Mouse (Mus musculus): ENCODE data around the gene Zdhhc19. TPM values are rescaled to one million over a fixed set of nuclear protein-coding genes. Genes with fewer than 3 reads are reported as not detected.
A peak's percentile ranks its signal among the peaks of the same experiment; 100 is the strongest.

Gene Zdhhc19
- total and polyA plus RNA-seq, 2 experiments, result not detected

DNA sequence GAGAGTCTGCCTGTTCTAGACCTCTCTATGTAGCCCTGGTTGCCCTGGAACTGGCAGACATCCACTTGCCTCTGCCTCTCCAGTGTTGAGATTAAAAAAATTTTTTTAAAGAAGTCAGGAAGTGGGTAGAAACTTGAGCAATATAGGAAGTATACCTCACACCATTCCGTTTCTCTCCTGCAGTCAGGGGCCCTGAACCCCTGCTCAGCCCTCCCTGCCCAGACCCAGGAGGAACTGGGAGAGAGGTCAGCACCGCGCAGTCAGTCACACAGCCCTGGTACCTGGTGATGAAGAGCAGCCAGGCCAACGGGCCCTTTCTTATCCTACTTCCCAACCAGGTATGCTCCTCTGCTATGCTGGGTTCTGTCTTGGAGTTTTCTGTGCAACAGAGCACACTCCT, 54.0 kb downstream of the Zdhhc19 start:
- Histone ChIP-seq H3K36me3 (ENCODE audit: control insufficient read depth, insufficient read depth, low read length) (no peaks in the 10 kb centered on the region), H3K27ac (replicated peaks; ENCODE audit: insufficient read depth, low read depth, low read length) (no peak overlapping the region), H3K9ac (ENCODE audit: low read depth, low read length) (no peak overlapping the region), H3K4me1 (ENCODE audit: control insufficient read depth, insufficient read depth, low read length) (peaks cover 11% of the 10 kb centered on the region), H3K79me2 (ENCODE audit: control insufficient read depth, insufficient read depth, low read length) (no peaks in the 10 kb centered on the region), H3K27me3 (ENCODE audit: control insufficient read depth, insufficient read depth, low read length) (no peaks in the 10 kb centered on the region), H3K4me3 (ENCODE audit: insufficient read depth, low read depth, low read length) (no peak overlapping the region)
- TF ChIP-seq POLR2A (IDR thresholded peaks at IDR 0.05; ENCODE audit: extremely low read depth, insufficient read depth, low read length) (no peak), CTCF (IDR thresholded peaks at IDR 0.05; ENCODE audit: low read depth, low read length) (no peak)
- no peak for DNase-seq (ENCODE audit: extremely low read depth, low read depth, low spot score)
- 88% methylated on average over 4 of the region's 4 CpGs for WGBS

GRCm38 (mm10) chr16:32550487-32550886, 54.4 kb downstream of the Zdhhc19 start:
- H3K27me3 ChIP-seq (ENCODE audit: control insufficient read depth, insufficient read depth, low read length), result no peaks in the 10 kb centered on the region
- peaks cover 13% of the 10 kb centered on the region for H3K4me1 ChIP-seq (ENCODE audit: control insufficient read depth, insufficient read depth, low read length)
- no peak overlapping the region for H3K9ac ChIP-seq (ENCODE audit: low read depth, low read length)
- 85% methylated on average over 5 of the region's 5 CpGs for WGBS
- no peak overlapping the region for H3K4me3 ChIP-seq (ENCODE audit: insufficient read depth, low read depth, low read length)
- TF ChIP-seq CTCF (IDR thresholded peaks at IDR 0.05; ENCODE audit: low read depth, low read length), result no peak
- TF ChIP-seq POLR2A (IDR thresholded peaks at IDR 0.05; ENCODE audit: extremely low read depth, insufficient read depth, low read length), result no peak
- H3K79me2 ChIP-seq (ENCODE audit: control insufficient read depth, insufficient read depth, low read length), result no peaks in the 10 kb centered on the region
- H3K36me3 ChIP-seq (ENCODE audit: control insufficient read depth, insufficient read depth, low read length), result no peaks in the 10 kb centered on the region
- H3K27ac ChIP-seq (replicated peaks; ENCODE audit: insufficient read depth, low read depth, low read length), result no peak overlapping the region
- DNase-seq (ENCODE audit: extremely low read depth, low read depth, low spot score), result no peak

DNA sequence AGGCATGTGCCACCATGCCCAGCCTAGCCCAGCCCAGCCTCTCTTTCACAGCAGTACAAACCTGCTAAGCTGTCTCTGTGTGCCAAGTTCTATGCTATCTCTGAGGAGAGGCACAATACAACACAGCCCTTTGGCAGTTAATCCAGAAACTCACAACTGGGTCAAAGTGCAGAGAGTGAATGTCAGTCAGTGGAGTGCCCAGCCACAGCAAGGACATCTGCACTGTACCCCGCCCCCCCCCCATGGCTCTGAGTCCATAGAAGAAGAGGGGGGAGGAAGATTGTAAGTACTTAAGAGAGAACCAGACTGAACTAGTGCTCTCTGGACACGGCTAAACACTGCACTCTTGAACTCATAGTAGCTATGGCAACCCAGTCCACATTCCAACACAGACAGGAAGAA, 55.3 kb downstream of the Zdhhc19 start:
- DNase-seq (ENCODE audit: extremely low read depth, low read depth, low spot score), result peak; percentile 86
- H3K27ac ChIP-seq (replicated peaks; ENCODE audit: insufficient read depth, low read depth, low read length), result no peak overlapping the region

GRCm38 (mm10) chr16:32555588-32555987, 59.5 kb downstream of the Zdhhc19 start:
- Histone ChIP-seq H3K27me3 (ENCODE audit: control insufficient read depth, insufficient read depth, low read length) (no peaks in the 10 kb centered on the region), H3K4me1 (ENCODE audit: control insufficient read depth, insufficient read depth, low read length) (peaks cover 17% of the 10 kb centered on the region), H3K79me2 (ENCODE audit: control insufficient read depth, insufficient read depth, low read length) (no peaks in the 10 kb centered on the region), H3K9ac (ENCODE audit: low read depth, low read length) (no peak overlapping the region), H3K4me3 (ENCODE audit: insufficient read depth, low read depth, low read length) (no peak overlapping the region), H3K36me3 (ENCODE audit: control insufficient read depth, insufficient read depth, low read length) (no peaks in the 10 kb centered on the region), H3K27ac (replicated peaks; ENCODE audit: insufficient read depth, low read depth, low read length) (no peak overlapping the region)
- 14% methylated on average over 3 of the region's 3 CpGs for WGBS
- TF ChIP-seq CTCF (IDR thresholded peaks at IDR 0.05; ENCODE audit: low read depth, low read length), result no peak
- TF ChIP-seq POLR2A (IDR thresholded peaks at IDR 0.05; ENCODE audit: extremely low read depth, insufficient read depth, low read length), result no peak
- peak; percentile 87 for DNase-seq (ENCODE audit: extremely low read depth, low read depth, low spot score)

More for the DNA sequence above, 55.3 kb downstream of the Zdhhc19 start:
- Histone ChIP-seq H3K4me3 (ENCODE audit: insufficient read depth, low read depth, low read length) (no peak overlapping the region), H3K4me1 (ENCODE audit: control insufficient read depth, insufficient read depth, low read length) (peaks cover 17% of the 10 kb centered on the region), H3K9ac (ENCODE audit: low read depth, low read length) (no peak overlapping the region), H3K79me2 (ENCODE audit: control insufficient read depth, insufficient read depth, low read length) (no peaks in the 10 kb centered on the region), H3K27me3 (ENCODE audit: control insufficient read depth, insufficient read depth, low read length) (no peaks in the 10 kb centered on the region), H3K36me3 (ENCODE audit: control insufficient read depth, insufficient read depth, low read length) (no peaks in the 10 kb centered on the region)
- TF ChIP-seq CTCF (IDR thresholded peaks at IDR 0.05; ENCODE audit: low read depth, low read length), result no peak
- TF ChIP-seq POLR2A (IDR thresholded peaks at IDR 0.05; ENCODE audit: extremely low read depth, insufficient read depth, low read length), result no peak
- 20% methylated on average over 2 of the region's 2 CpGs for WGBS

DNA sequence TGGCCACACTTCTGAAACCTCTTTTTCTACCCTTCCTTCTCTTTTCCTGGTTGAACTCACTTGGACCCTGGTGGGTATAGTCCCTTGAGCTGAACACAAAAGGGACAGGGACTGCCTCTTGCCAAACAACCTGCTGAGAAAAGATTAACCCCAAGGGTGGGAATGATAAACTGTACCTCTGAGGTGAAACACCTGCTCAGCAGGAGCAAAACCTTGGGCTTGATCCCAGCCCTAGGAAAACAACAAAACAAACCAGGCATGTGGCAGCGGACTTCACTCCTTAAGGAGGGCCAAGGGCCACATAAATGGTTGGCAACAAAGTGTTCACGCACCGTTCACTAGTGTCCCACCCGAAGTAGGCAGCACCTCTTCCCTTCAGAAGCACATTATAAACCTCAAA, 63.4 kb downstream of the Zdhhc19 start:
- H3K27me3 ChIP-seq (ENCODE audit: control insufficient read depth, insufficient read depth, low read length), result no peaks in the 10 kb centered on the region
- H3K4me1 ChIP-seq (ENCODE audit: control insufficient read depth, insufficient read depth, low read length), result peaks cover 11% of the 10 kb centered on the region
- no peak for DNase-seq (ENCODE audit: extremely low read depth, low read depth, low spot score)
- H3K4me3 ChIP-seq (ENCODE audit: insufficient read depth, low read depth, low read length), result no peak overlapping the region
- TF ChIP-seq CTCF (IDR thresholded peaks at IDR 0.05; ENCODE audit: low read depth, low read length) (no peak), POLR2A (IDR thresholded peaks at IDR 0.05; ENCODE audit: extremely low read depth, insufficient read depth, low read length) (no peak)
- H3K27ac ChIP-seq (replicated peaks; ENCODE audit: insufficient read depth, low read depth, low read length), result no peak overlapping the region
- 87% methylated on average over 4 of the region's 4 CpGs for WGBS
- H3K36me3 ChIP-seq (ENCODE audit: control insufficient read depth, insufficient read depth, low read length), result no peaks in the 10 kb centered on the region
- no peaks in the 10 kb centered on the region for H3K79me2 ChIP-seq (ENCODE audit: control insufficient read depth, insufficient read depth, low read length)
- no peak overlapping the region for H3K9ac ChIP-seq (ENCODE audit: low read depth, low read length)

GRCm38 (mm10) chr16:32563056-32563793, 67.2 kb downstream of the Zdhhc19 start:
- no peak overlapping the region for H3K9ac ChIP-seq (ENCODE audit: low read depth, low read length)
- 86% methylated on average over 5 of the region's 5 CpGs for WGBS
- H3K79me2 ChIP-seq (ENCODE audit: control insufficient read depth, insufficient read depth, low read length), result no peaks in the 10 kb centered on the region
- TF ChIP-seq POLR2A (IDR thresholded peaks at IDR 0.05; ENCODE audit: extremely low read depth, insufficient read depth, low read length), result no peak
- TF ChIP-seq CTCF (IDR thresholded peaks at IDR 0.05; ENCODE audit: low read depth, low read length), result no peak
- no peak overlapping the region for H3K27ac ChIP-seq (replicated peaks; ENCODE audit: insufficient read depth, low read depth, low read length)
- no peaks in the 10 kb centered on the region for H3K36me3 ChIP-seq (ENCODE audit: control insufficient read depth, insufficient read depth, low read length)
- H3K4me1 ChIP-seq (ENCODE audit: control insufficient read depth, insufficient read depth, low read length), result no peaks in the 10 kb centered on the region
- H3K4me3 ChIP-seq (ENCODE audit: insufficient read depth, low read depth, low read length), result no peak overlapping the region
- no peaks in the 10 kb centered on the region for H3K27me3 ChIP-seq (ENCODE audit: control insufficient read depth, insufficient read depth, low read length)
- DNase-seq (ENCODE audit: extremely low read depth, low read depth, low spot score), result no peak

Data from liver, adult 2 months (tissue).